ENCODE assay signal across 9 mouse cellular contexts in the genomic region with DNA sequence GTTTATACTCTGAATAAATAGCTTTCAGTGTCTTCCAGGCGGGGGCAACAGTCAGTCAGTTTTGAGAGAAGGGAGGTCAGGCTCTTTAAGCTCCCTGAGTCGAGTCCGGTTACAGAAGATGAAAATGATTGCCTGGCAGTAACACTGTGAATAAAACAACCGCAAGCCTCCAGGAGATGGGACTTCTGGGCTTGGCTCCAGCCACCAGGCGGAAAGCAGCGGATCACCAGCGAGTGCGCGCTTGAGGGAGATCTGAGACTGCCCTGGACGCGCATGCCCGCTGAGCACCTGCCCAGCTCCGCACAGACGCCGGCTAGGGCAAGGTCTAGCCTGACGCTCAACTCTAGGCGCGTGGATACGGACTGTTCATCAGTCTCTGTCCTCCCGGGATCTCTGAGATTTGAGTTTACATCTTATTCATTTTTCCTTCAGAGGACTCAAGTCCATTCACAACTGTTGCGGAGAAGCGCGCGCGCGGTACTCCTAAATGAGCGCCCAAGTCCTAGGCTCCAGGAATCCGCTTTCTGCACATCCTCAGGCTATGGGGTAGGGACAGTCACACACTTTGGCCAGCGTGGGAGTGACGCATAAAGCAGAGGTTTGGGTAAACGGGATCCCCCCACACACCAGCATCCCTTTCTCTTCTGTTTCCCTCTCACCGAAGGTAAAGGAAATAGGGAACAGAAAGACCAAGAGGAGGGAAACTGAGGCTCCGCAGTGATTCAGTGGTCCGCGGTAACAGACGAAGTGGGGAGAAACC. TPM values are rescaled to one million over a fixed set of nuclear protein-coding genes. Genes with fewer than 3 reads are reported as not detected.
DNase-seq lines count a peak whose midpoint lies in the region; ATAC-seq and TF ChIP-seq lines count a peak whose summit lies in the region.
"Had no signal": no experiment of that assay in that cellular context is flagged by ENCODE, and none has a peak within 500 bp of the region (broad histone marks: within the 10 kb centered on the region; RNA-seq: fewer than 3 reads in every experiment).

No protein-coding gene starts in this region.

- H3K4me2 ChIP-seq in forebrain, postnatal 0 days (ENCODE audit: low read depth): peak overlapping the region; percentile 94
- peak overlapping the region; percentile 93 for H3K4me2 ChIP-seq in neural tube, embryonic 14.5 days (ENCODE audit: low read depth, low read length)

- no peaks in the 10 kb centered on the region for H3K9me3 ChIP-seq in heart, embryonic 10.5 days
- no peaks in the 10 kb centered on the region for H3K9me3 ChIP-seq in forebrain, postnatal 0 days (ENCODE audit: low read length)
- no peaks in the 10 kb centered on the region for H3K9me3 ChIP-seq in limb, embryonic 10.5 days (replicated peaks)
- H3K9me3 ChIP-seq in neural tube, embryonic 14.5 days (ENCODE audit: control insufficient read depth, low read length): no peaks in the 10 kb centered on the region

- H3K27ac ChIP-seq in heart, embryonic 10.5 days: no peak overlapping the region
- no peak overlapping the region for H3K27ac ChIP-seq in forebrain, postnatal 0 days (ENCODE audit: low read depth, low read length)
- H3K27ac ChIP-seq in limb, embryonic 10.5 days: no peak overlapping the region
- H3K27ac ChIP-seq in neural tube, embryonic 14.5 days (ENCODE audit: low read depth, low read length): no peak overlapping the region

- under 1% methylated on average over 36 of the region's 36 CpGs for WGBS in heart, embryonic 10.5 days
- WGBS in forebrain, postnatal 0 days: under 1% methylated on average over 36 of the region's 36 CpGs
- WGBS in limb, embryonic 10.5 days: under 1% methylated on average over 36 of the region's 36 CpGs
- under 1% methylated on average over 36 of the region's 36 CpGs for WGBS in neural tube, embryonic 14.5 days

- DNase-seq in heart, embryonic 10.5 days (ENCODE audit: low spot score): peak; percentile 75
- no peak for DNase-seq in heart, postnatal 25 days (ENCODE audit: low spot score)
- DNase-seq in brain, embryonic 14.5 days (ENCODE audit: low read depth): peak; percentile 82
- DNase-seq in forebrain, postnatal 0 days: peak; percentile 41
- DNase-seq in limb, embryonic 10.5 days (ENCODE audit: low spot score): no peak
- no peak for DNase-seq in left cerebral cortex, postnatal 14 days (ENCODE audit: low spot score in 2 of 2)
- no peak for DNase-seq in layer of hippocampus, adult 11-12 months (ENCODE audit: low spot score)

- H3K36me3 ChIP-seq in heart, embryonic 10.5 days: no peaks in the 10 kb centered on the region
- H3K36me3 ChIP-seq in forebrain, postnatal 0 days (ENCODE audit: insufficient read depth): no peaks in the 10 kb centered on the region
- H3K36me3 ChIP-seq in limb, embryonic 10.5 days: no peaks in the 10 kb centered on the region
- no peaks in the 10 kb centered on the region for H3K36me3 ChIP-seq in neural tube, embryonic 14.5 days (ENCODE audit: control insufficient read depth, insufficient read depth, low read length)

- no peak for TF ChIP-seq POLR2A in brain, embryonic 14.5 days (IDR thresholded peaks at IDR 0.05; ENCODE audit: borderline replicate concordance, extremely low read depth, insufficient read depth, insufficient read length, poor library complexity, severe bottlenecking)

- ATAC-seq in forebrain, postnatal 0 days: no peak
- ATAC-seq in neural tube, embryonic 14.5 days (ENCODE audit: low read depth): peak; percentile 55; the same call in 1 of the 2 replicates

- intact Hi-C loops in heart, postnatal 25 days (cut with DNase I): loop anchor here (5.0 kb wide), 1 partner anchor 201 kb away; no protein-coding TSS in a partner anchor
- intact Hi-C loops in left cerebral cortex, postnatal 14 days (cut with DNase I): loop anchor here (5.0 kb wide), 2 partner anchors 96 to 201 kb away; a partner anchor contains a TSS

- H3K4me3 ChIP-seq in heart, embryonic 10.5 days: peak overlapping the region; percentile 72
- peak overlapping the region; percentile 51 for H3K4me3 ChIP-seq in forebrain, postnatal 0 days (ENCODE audit: low read depth, low read length)
- H3K4me3 ChIP-seq in limb, embryonic 10.5 days: peak overlapping the region; percentile 66
- H3K4me3 ChIP-seq in neural tube, embryonic 14.5 days (ENCODE audit: low read depth, low read length): peak overlapping the region; percentile 56

- H3K27me3 ChIP-seq in heart, embryonic 10.5 days (ENCODE audit: insufficient read depth, poor library complexity, severe bottlenecking): peaks cover 100% of the 10 kb centered on the region
- H3K27me3 ChIP-seq in forebrain, postnatal 0 days (ENCODE audit: insufficient read depth, low read length): peaks cover 96% of the 10 kb centered on the region
- H3K27me3 ChIP-seq in limb, embryonic 10.5 days (ENCODE audit: low read depth, poor library complexity, severe bottlenecking): peaks cover 100% of the 10 kb centered on the region
- H3K27me3 ChIP-seq in neural tube, embryonic 14.5 days (ENCODE audit: control insufficient read depth, insufficient read depth, low read length): peaks cover 61% of the 10 kb centered on the region

- no peak overlapping the region for H3K9ac ChIP-seq in forebrain, postnatal 0 days
- no peak overlapping the region for H3K9ac ChIP-seq in neural tube, embryonic 14.5 days (replicated peaks; ENCODE audit: low read depth, low read length)

- TF ChIP-seq CTCF in brain, embryonic 14.5 days (IDR thresholded peaks at IDR 0.05; ENCODE audit: borderline replicate concordance, extremely low read depth, insufficient read depth, insufficient read length): peak; percentile 17; the same call in 1 of the 2 replicates
- TF ChIP-seq CTCF in forebrain, postnatal 0 days (IDR thresholded peaks at IDR 0.05; ENCODE audit: low read depth): peak; percentile 24; the same call in 1 of the 2 replicates

- H3K4me1 ChIP-seq in heart, embryonic 10.5 days: peaks cover 26% of the 10 kb centered on the region
- H3K4me1 ChIP-seq in forebrain, postnatal 0 days (ENCODE audit: insufficient read depth): peaks cover 4% of the 10 kb centered on the region; the same call in 1 of the 2 replicates
- peaks cover 26% of the 10 kb centered on the region for H3K4me1 ChIP-seq in limb, embryonic 10.5 days
- H3K4me1 ChIP-seq in neural tube, embryonic 14.5 days (ENCODE audit: control insufficient read depth, insufficient read depth, low read length): peaks cover 3% of the 10 kb centered on the region; the same call in 1 of the 2 replicates

RNA-seq across cellular contexts. Expression of a gene that starts 19.0 kb away (rescaled TPM):
- polyA plus RNA-seq in heart, embryonic 10.5 days (2016; fragmentation: Nextera tagmentation; extraction: Ambion mirVana): 0.28 and 1.9 TPM in 2 replicates
- total RNA-seq in heart, postnatal 25 days (2021): under 1 TPM in 1 of 2 experiments, not detected in 1; 0.06 TPM
- 4.8 and 10.6 TPM in 2 replicates for polyA plus RNA-seq in brain, embryonic 14.5 days (2012; rRNA removed)
- total RNA-seq in forebrain, postnatal 0 days (2014; rRNA removed): 0.15 and 0.19 TPM in 2 replicates
- polyA plus RNA-seq in forebrain, postnatal 0 days (2015; fragmentation: Nextera tagmentation; extraction: Ambion mirVana): 0.04 and 0.40 TPM in 2 replicates
- polyA plus RNA-seq in limb, embryonic 10.5 days (2016; fragmentation: Nextera tagmentation; extraction: Ambion mirVana): 11.5 and 12.6 TPM in 2 replicates
- polyA plus RNA-seq in neural tube, embryonic 14.5 days (2014; fragmentation: Nextera tagmentation; extraction: Ambion mirVana): 4.6 and 6.3 TPM in 2 replicates
- under 1 TPM in 1 of 2 experiments, not detected in 1; 0.13 TPM for total RNA-seq in left cerebral cortex, postnatal 14 days (2021)
- total RNA-seq: left cerebral cortex, postnatal 10 days had no signal

Comparison
In these comparisons a context has a peak if more than half of its experiments do, and no peak if none do; other contexts are left out.
1. DNase-seq: peak in heart, embryonic 10.5 days (single experiment), brain, embryonic 14.5 days (single experiment) and forebrain, postnatal 0 days (single experiment); none in heart, postnatal 25 days (single experiment), limb, embryonic 10.5 days (single experiment), left cerebral cortex, postnatal 14 days (0 of 2) and layer of hippocampus, adult 11-12 months (single experiment).
2. Peak in every context shown above with its lines, with median percentiles within 50 percentile points of each other: H3K4me3 ChIP-seq.